Mouse (Mus musculus): ENCODE results near the gene Acox2. TPM values are rescaled to one million over a fixed set of nuclear protein-coding genes. Genes with fewer than 3 reads are reported as not detected.

The Acox2 gene
- polyA plus RNA-seq, 1 experiment from 2014 or later, result not detected

DNA sequence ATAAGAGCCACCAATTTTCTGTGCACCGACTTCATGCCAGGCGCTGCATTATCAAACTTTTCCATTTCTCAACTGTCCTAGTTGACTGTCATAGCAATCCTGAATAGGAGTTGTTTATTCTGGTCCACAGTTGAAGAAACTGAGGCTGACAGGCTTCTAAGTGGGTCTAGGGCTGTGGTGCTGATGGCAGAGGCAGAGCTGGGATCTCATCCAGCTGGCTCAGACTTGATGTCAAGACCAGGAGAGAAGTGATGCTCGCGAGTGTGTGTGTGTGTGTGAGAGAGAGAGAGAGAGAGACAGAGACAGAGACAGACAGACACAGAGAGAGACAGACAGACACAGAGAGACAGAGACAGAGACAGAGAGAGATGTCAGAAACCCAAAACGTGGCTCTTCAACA, 58.4 kb downstream of the Acox2 start:
- ATAC-seq (ENCODE audit: insufficient number of reproducible peaks, insufficient read depth, low FRiP score, low read depth), result no peak
- Histone ChIP-seq H3K9ac (ENCODE audit: low read length) (no peak overlapping the region), H3K4me3 (ENCODE audit: control insufficient read depth in 1 of 2, insufficient read depth in 1 of 2, low read depth in 1 of 2, low read length in 2 of 2) (no peak overlapping the region), H3K27ac (replicated peaks in 1 of 2; ENCODE audit: control insufficient read depth in 1 of 2, insufficient read depth in 1 of 2, low read depth in 2 of 2, low read length in 2 of 2) (0 out of 4 replicates have a peak overlapping the region, but pooled peaks of 1 of the 2 experiments have one; percentile 20), H3K36me3 (ENCODE audit: control insufficient read depth, insufficient read depth, low read length) (no peaks in the 10 kb centered on the region), H3K4me1 (ENCODE audit: control insufficient read depth in 2 of 2, insufficient read depth in 2 of 2, low read length in 2 of 2) (no peaks in the 10 kb centered on the region), H3K9me3 (ENCODE audit: control insufficient read depth, low read length) (no peaks in the 10 kb centered on the region), H3K27me3 (ENCODE audit: control insufficient read depth, insufficient read depth, low read length) (no peaks in the 10 kb centered on the region), H3K4me2 (ENCODE audit: low read length) (no peak overlapping the region)
- WGBS, result 54% methylated on average over 5 of the region's 5 CpGs

DNA sequence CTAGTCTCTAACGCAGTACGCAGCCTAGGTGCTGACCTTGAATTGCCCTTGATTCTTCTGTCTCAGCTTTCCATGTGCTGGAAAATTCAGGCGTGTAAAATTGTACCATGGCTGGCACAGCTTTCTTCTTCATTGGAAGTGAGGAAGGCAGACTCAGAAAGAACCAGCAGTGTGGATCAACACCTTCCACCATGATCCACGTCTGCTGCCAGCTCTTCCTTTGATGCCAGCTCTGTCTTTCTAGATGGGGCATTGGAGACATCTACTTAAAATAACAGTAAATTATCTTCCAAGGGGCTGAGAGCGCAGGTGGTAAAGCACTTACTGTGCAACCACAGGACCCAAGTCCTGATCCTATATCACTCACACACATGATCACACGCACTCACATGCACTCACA, 66.4 kb downstream of the Acox2 start:
- no peaks in the 10 kb centered on the region for H3K27me3 ChIP-seq (ENCODE audit: control insufficient read depth, insufficient read depth, low read length)
- no peak overlapping the region for H3K9ac ChIP-seq (ENCODE audit: low read length)
- H3K4me1 ChIP-seq (ENCODE audit: control insufficient read depth in 2 of 2, insufficient read depth in 2 of 2, low read length in 2 of 2), result no peaks in the 10 kb centered on the region
- WGBS, result 83% methylated on average over 6 of the region's 6 CpGs
- H3K9me3 ChIP-seq (ENCODE audit: control insufficient read depth, low read length), result no peaks in the 10 kb centered on the region
- no peak overlapping the region for H3K27ac ChIP-seq (replicated peaks in 1 of 2; ENCODE audit: control insufficient read depth in 1 of 2, insufficient read depth in 1 of 2, low read depth in 2 of 2, low read length in 2 of 2)
- H3K36me3 ChIP-seq (ENCODE audit: control insufficient read depth, insufficient read depth, low read length), result no peaks in the 10 kb centered on the region
- H3K4me3 ChIP-seq (ENCODE audit: control insufficient read depth in 1 of 2, insufficient read depth in 1 of 2, low read depth in 1 of 2, low read length in 2 of 2), result no peak overlapping the region
- ATAC-seq (ENCODE audit: insufficient number of reproducible peaks, insufficient read depth, low FRiP score, low read depth), result no peak
- no peak overlapping the region for H3K4me2 ChIP-seq (ENCODE audit: low read length)

DNA sequence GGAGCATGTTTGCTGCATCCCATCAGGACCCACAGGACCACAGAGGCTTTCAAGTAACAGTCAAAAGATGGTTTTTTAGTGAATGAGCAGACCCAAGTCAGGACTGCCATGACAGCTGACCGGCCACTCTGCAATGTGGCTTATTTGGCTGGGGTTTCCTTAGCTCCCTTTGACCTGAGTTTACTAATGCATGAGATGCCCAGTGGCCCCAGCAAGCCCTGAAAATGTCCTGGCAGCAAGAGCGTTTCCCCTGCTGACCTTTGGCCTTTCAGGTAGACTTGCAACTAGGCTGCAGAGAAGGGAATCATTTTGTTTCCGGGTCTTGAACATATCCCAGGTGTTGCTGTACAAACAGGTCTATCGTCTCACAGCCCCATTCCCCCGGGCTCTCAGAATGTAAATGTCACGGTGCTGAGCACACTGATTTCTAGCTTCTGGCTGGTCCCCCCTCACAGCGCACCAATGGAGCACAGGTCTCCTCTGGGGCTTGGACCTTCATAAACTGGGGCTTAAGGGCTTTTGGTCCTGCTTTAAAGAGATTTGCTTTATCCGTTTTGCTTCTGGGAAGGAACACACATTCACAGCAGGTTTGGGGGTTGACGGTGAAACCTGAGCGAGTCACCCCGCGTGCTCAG, 67.7 kb downstream of the Acox2 start:
- Histone ChIP-seq H3K4me1 (ENCODE audit: control insufficient read depth in 2 of 2, insufficient read depth in 2 of 2, low read length in 2 of 2) (no peaks in the 10 kb centered on the region), H3K9me3 (ENCODE audit: control insufficient read depth, low read length) (no peaks in the 10 kb centered on the region), H3K27me3 (ENCODE audit: control insufficient read depth, insufficient read depth, low read length) (no peaks in the 10 kb centered on the region), H3K9ac (ENCODE audit: low read length) (no peak overlapping the region), H3K36me3 (ENCODE audit: control insufficient read depth, insufficient read depth, low read length) (no peaks in the 10 kb centered on the region), H3K4me2 (ENCODE audit: low read length) (no peak overlapping the region), H3K4me3 (ENCODE audit: control insufficient read depth in 1 of 2, insufficient read depth in 1 of 2, low read depth in 1 of 2, low read length in 2 of 2) (no peak overlapping the region), H3K27ac (replicated peaks in 1 of 2; ENCODE audit: control insufficient read depth in 1 of 2, insufficient read depth in 1 of 2, low read depth in 2 of 2, low read length in 2 of 2) (no peak overlapping the region)
- WGBS, result 59% methylated on average over 12 of the region's 12 CpGs
- ATAC-seq (ENCODE audit: insufficient number of reproducible peaks, insufficient read depth, low FRiP score, low read depth), result no peak

DNA sequence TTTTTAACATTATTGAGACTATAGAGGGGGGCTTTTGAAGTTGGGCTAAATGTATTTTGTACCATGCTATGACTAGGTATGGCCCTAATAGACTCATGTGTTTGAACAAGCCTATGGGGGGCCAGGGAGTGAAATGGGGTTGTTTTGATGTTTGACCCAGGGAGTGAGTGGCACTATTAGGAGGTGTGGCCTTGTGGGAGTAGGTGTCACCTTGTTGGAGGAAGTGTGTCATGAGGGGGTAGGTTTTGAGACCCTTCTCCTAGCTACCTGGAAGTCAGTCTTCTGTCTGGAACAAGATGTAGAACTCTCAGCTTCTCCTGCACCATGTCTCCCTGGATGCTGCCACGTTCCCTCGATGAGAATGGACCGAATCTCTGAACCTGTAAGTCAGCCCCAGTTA, 68.6 kb downstream of the Acox2 start:
- Histone ChIP-seq H3K9me3 (ENCODE audit: control insufficient read depth, low read length) (no peaks in the 10 kb centered on the region), H3K9ac (ENCODE audit: low read length) (no peak overlapping the region), H3K4me1 (ENCODE audit: control insufficient read depth in 2 of 2, insufficient read depth in 2 of 2, low read length in 2 of 2) (no peaks in the 10 kb centered on the region), H3K4me3 (ENCODE audit: control insufficient read depth in 1 of 2, insufficient read depth in 1 of 2, low read depth in 1 of 2, low read length in 2 of 2) (no peak overlapping the region), H3K27ac (replicated peaks in 1 of 2; ENCODE audit: control insufficient read depth in 1 of 2, insufficient read depth in 1 of 2, low read depth in 2 of 2, low read length in 2 of 2) (no peak overlapping the region), H3K27me3 (ENCODE audit: control insufficient read depth, insufficient read depth, low read length) (no peaks in the 10 kb centered on the region), H3K36me3 (ENCODE audit: control insufficient read depth, insufficient read depth, low read length) (no peaks in the 10 kb centered on the region), H3K4me2 (ENCODE audit: low read length) (no peak overlapping the region)
- 88% methylated on average over 3 of the region's 3 CpGs for WGBS
- ATAC-seq (ENCODE audit: insufficient number of reproducible peaks, insufficient read depth, low FRiP score, low read depth), result no peak

DNA sequence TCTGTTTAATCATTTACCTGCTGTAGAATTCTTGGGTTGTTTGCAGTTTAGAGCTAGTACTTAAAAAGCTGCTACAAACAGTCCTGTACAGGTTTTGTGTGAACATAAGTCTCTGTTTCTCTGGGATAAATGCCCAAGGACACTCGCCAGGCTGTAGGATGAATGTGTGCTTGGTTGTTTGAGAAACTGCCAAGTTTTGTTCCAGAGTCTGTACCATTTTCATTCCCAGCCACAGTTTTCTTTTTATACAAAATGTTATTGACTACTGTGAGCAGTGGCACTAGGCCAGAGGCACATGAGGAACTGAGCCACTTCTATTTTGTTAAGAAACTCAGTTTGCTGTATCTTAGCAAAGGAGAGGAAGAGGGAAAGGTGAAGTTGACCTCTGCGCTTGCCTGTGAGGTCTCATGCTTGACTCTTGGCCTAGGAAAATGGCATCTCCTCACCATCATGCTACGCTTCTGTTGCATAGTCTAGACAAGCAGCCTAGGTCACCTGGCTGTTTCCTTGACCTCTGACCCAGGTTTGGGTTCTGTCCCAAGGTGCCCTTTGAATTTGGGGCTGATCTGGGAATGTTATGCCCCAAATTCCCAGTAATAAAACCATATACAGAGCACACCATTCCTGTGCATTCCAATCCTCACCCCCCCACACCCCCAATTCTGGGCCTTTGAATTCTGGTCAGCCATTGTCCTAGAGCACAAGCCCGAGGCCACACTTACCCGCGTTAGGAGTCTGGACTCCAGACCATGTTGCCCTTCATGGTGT, 72.7 kb downstream of the Acox2 start:
- Histone ChIP-seq H3K4me2 (ENCODE audit: low read length) (no peak overlapping the region), H3K27me3 (ENCODE audit: control insufficient read depth, insufficient read depth, low read length) (no peaks in the 10 kb centered on the region), H3K36me3 (ENCODE audit: control insufficient read depth, insufficient read depth, low read length) (no peaks in the 10 kb centered on the region), H3K4me1 (ENCODE audit: control insufficient read depth in 2 of 2, insufficient read depth in 2 of 2, low read length in 2 of 2) (no peaks in the 10 kb centered on the region), H3K4me3 (ENCODE audit: control insufficient read depth in 1 of 2, insufficient read depth in 1 of 2, low read depth in 1 of 2, low read length in 2 of 2) (no peak overlapping the region), H3K9ac (ENCODE audit: low read length) (no peak overlapping the region), H3K27ac (replicated peaks in 1 of 2; ENCODE audit: control insufficient read depth in 1 of 2, insufficient read depth in 1 of 2, low read depth in 2 of 2, low read length in 2 of 2) (no peak overlapping the region), H3K9me3 (ENCODE audit: control insufficient read depth, low read length) (no peaks in the 10 kb centered on the region)
- no peak for ATAC-seq (ENCODE audit: insufficient number of reproducible peaks, insufficient read depth, low FRiP score, low read depth)
- 86% methylated on average over 6 of the region's 6 CpGs for WGBS

DNA sequence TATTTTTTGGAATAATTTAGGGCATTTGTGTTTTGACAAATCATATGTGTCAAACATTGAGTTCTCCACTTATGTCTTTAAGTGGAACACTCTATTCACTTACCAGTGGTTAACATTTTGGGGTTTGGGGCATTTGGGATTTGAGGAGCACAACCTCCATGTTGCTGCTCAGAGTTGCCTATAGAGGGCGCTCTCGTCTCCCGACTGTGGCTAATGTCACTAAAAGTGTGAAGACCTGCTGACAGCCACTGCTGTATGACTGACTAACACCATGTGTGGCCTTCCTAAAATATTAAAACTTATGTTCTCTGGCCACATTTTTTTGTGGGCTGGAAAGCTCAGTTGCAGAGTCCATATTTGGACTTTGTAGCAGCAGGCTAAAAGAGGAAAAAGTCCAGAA, 75.8 kb downstream of the Acox2 start:
- no peaks in the 10 kb centered on the region for H3K27me3 ChIP-seq (ENCODE audit: control insufficient read depth, insufficient read depth, low read length)
- H3K36me3 ChIP-seq (ENCODE audit: control insufficient read depth, insufficient read depth, low read length), result no peaks in the 10 kb centered on the region
- H3K4me2 ChIP-seq (ENCODE audit: low read length), result no peak overlapping the region
- H3K9ac ChIP-seq (ENCODE audit: low read length), result no peak overlapping the region
- whole genome bisulfite sequencing, result 65% methylated on average over 3 of the region's 3 CpGs
- H3K27ac ChIP-seq (replicated peaks in 1 of 2; ENCODE audit: control insufficient read depth in 1 of 2, insufficient read depth in 1 of 2, low read depth in 2 of 2, low read length in 2 of 2), result no peak overlapping the region
- H3K4me3 ChIP-seq (ENCODE audit: control insufficient read depth in 1 of 2, insufficient read depth in 1 of 2, low read depth in 1 of 2, low read length in 2 of 2), result no peak overlapping the region
- no peaks in the 10 kb centered on the region for H3K4me1 ChIP-seq (ENCODE audit: control insufficient read depth in 2 of 2, insufficient read depth in 2 of 2, low read length in 2 of 2)
- ATAC-seq (ENCODE audit: insufficient number of reproducible peaks, insufficient read depth, low FRiP score, low read depth), result no peak
- no peaks in the 10 kb centered on the region for H3K9me3 ChIP-seq (ENCODE audit: control insufficient read depth, low read length)

DNA sequence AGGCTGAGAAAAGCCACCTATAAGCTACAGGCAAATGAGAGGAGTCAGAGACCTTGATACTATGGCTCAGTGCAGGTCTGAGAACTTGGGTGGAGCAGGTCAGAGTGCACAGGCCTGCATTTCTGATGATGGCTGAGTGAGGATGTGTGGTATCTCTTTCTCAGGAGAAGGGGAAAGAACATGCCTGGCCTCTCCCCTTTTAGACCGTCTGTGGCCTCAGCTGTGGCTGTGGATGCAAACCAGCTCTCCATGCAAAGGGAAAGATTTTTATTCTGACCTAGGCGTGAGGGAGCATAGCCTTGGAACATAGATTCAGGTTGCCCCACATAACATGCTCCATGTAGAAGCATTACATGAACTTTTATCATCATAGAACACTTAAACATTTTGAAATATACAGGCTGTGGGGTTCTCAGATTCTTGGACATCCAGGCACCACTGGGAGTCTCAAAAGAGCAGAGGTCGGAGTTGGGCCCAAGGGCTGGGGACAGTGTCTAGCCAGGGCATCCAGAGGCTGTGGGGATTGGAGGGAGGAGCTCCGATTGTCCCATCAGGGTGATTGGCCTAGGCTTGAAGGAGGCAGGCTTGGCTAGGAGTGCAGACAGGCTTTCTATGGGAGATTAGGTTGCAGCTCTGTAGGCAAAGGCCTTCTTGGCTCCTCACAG, 78.7 kb downstream of the Acox2 start:
- H3K4me2 ChIP-seq (ENCODE audit: low read length), result no peak overlapping the region
- H3K4me1 ChIP-seq (ENCODE audit: control insufficient read depth in 2 of 2, insufficient read depth in 2 of 2, low read length in 2 of 2), result no peaks in the 10 kb centered on the region
- no peaks in the 10 kb centered on the region for H3K9me3 ChIP-seq (ENCODE audit: control insufficient read depth, low read length)
- H3K27ac ChIP-seq (replicated peaks in 1 of 2; ENCODE audit: control insufficient read depth in 1 of 2, insufficient read depth in 1 of 2, low read depth in 2 of 2, low read length in 2 of 2), result no peak overlapping the region
- no peak for ATAC-seq (ENCODE audit: insufficient number of reproducible peaks, insufficient read depth, low FRiP score, low read depth)
- no peaks in the 10 kb centered on the region for H3K27me3 ChIP-seq (ENCODE audit: control insufficient read depth, insufficient read depth, low read length)
- H3K4me3 ChIP-seq (ENCODE audit: control insufficient read depth in 1 of 2, insufficient read depth in 1 of 2, low read depth in 1 of 2, low read length in 2 of 2), result no peak overlapping the region
- H3K9ac ChIP-seq (ENCODE audit: low read length), result no peak overlapping the region
- 56% methylated on average over 4 of the region's 4 CpGs for WGBS
- H3K36me3 ChIP-seq (ENCODE audit: control insufficient read depth, insufficient read depth, low read length), result no peaks in the 10 kb centered on the region

Data from heart, embryonic 14.5 days (tissue).